20 mouse cellular contexts compared by ENCODE assay signal in the genomic region with DNA sequence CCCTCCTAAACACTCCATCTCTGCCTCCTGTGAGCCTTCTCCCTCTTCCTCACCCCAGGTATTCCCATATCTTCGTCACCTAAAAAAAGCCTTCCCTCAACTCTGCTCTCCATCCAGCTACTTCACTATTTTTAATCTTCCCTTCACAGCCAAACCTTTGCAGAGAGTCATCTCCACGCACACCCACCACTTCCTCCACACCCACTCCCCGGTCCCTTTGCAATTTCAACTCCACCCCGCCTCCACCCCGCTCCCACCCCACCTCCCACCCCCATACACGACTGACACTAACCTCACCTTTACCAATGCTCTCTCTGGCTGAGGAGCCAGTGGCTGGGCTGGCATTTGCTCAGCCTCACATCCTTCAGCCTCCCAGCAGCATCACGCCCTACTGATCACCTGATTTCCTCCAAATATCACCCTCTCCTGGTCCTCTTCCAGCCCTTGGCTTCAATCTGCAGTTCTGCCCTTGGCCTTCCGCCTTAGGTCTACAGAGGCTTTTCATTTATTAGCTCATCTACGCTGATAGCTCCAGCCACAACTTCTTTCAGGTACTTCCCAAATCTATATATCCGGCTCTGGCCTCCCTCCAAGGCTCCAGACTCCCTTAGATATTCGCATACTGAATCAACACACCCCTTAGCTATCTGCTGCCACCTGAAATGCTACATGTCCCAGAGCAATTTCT. TPM values are rescaled to one million over a fixed set of nuclear protein-coding genes. Genes with fewer than 3 reads are reported as not detected.
DNase-seq lines count a peak whose midpoint lies in the region; ATAC-seq lines count a peak whose summit lies in the region.
"Had no signal": no experiment of that assay in that cellular context is flagged by ENCODE, and none has a peak within 500 bp of the region (broad histone marks: within the 10 kb centered on the region; RNA-seq: fewer than 3 reads in every experiment).

No protein-coding gene starts in this region.

- intact Hi-C loops in left cerebral cortex, postnatal 14 days (cut with DNase I) = no loop called here

- no peak for DNase-seq in frontal cortex, postnatal 14 days (ENCODE audit: low spot score in 2 of 2)
- DNase-seq in left cerebral cortex, adult 18-20 months (ENCODE audit: low spot score in 2 of 2) = peak; percentile 40 to 42
- DNase-seq in left cerebral cortex, postnatal 14 days (ENCODE audit: low spot score in 2 of 2) = no peak
- DNase-seq in right cerebral cortex, adult 18-20 months = peak; percentile 63
- no peak for DNase-seq in right cerebral cortex, postnatal 4 days
- DNase-seq in telencephalon, adult 2 months (ENCODE audit: low read depth, low spot score) = peak; percentile 64
- DNase-seq in lung, postnatal 36 days = no peak
- DNase-seq: B cell, adult 2 months; cerebellum, adult 9-10 months; gastrocnemius, adult 2 months; gastrocnemius, postnatal 36 days; kidney, adult 11 months; kidney, postnatal 14 days; layer of hippocampus, adult 9-11 months; lung, adult 18-20 months; midbrain, embryonic 14.5 days; retina, postnatal 1 day had no signal

- peak; percentile 43 for ATAC-seq in frontal cortex, adult (ENCODE audit: low TSS enrichment)
- ATAC-seq: liver, embryonic 12.5 days; lung, postnatal 0 days had no signal

RNA-seq across cellular contexts. Expression of gene Kalrn, which starts 9.6 kb away (rescaled TPM):
- total RNA-seq in left cerebral cortex, adult 18-20 months (2021) = 100 to 1,000 TPM; 448 to 531 TPM
- 100 to 1,000 TPM; 431 to 495 TPM for total RNA-seq in left cerebral cortex, postnatal 14 days (2021)

Comparison
In these comparisons a context has a peak if more than half of its experiments do, and no peak if none do; other contexts are left out.
1. DNase-seq: peak in left cerebral cortex, adult 18-20 months (2 of 2), right cerebral cortex, adult 18-20 months (single experiment) and telencephalon, adult 2 months (single experiment); none in frontal cortex, postnatal 14 days (0 of 2), left cerebral cortex, postnatal 14 days (0 of 2), right cerebral cortex, postnatal 4 days (single experiment) and lung, postnatal 36 days (single experiment).